Mouse (Mus musculus): Measurements from ENCODE around the gene Zfp784.
"Not testable (repeated sequence)": the region's sequence is repeated elsewhere in the genome, so short reads cannot be mapped to it uniquely, and the experiment has no call there.

The Zfp784 gene

DNA sequence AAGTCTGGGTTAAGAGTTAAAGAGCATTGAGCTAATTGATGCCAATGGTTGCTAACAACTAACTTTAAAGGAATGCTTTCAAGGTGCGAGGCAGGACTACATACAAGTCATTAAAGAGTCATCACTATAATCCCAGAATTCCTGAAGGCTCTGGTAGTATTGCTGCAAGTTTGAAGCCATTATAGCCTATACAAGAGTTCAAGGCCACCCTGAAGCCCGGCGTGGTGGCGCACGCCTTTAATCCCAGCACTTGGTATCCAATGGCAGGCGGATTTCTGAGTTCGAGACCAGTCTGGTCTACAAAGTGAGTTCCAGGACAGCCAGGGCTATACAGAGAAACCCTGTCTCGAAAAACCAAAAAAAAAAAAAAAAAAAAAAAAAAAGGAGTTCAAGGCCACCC, 18.7 kb downstream of the Zfp784 start:
- peak; percentile 41 for DNase-seq

DNA sequence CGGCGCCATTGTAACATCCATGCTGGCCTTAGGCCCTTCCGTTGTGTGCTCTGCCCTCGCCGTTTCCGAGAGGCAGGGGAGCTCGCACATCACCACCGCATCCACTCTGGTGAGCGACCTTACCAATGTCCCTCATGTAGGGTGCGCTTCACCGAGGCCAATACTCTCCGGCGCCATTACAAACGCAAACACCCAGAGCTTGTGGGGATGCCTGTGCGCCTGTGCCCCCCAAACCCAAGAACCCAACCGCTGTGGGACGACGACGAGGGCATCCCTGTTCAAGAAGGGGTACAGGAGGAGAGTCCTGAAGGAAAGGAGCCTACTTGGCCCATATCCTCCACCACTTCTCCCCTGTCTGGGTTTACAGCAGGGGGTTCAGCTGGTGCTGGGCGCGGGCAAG, 20.3 kb downstream of the Zfp784 start:
- DNase-seq: peak; percentile 57

- DNase-seq: peak; percentile 71
Measured at GRCm38 (mm10) chr7:5017352-5017751, 20.9 kb downstream of the Zfp784 start.

DNA sequence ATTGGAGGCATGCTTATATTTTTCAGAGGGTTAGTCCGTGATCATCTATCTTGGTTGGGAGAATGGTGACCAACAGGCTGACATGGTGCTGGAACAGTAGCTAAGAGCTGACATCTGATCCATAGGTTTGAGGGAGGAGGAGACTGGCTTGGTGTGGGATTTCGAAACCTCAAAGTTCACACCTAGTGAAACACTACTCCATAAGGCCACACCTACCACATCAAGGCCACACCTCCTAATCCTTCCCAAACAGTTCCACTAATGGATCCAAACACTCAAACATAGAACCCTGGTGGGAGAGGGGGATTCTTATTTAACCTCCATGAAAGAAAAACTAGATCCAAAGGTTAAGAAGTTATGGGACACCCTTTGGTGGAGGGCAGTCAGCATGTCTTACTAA, 21.3 kb downstream of the Zfp784 start:
- peak; percentile 44 for DNase-seq

DNA sequence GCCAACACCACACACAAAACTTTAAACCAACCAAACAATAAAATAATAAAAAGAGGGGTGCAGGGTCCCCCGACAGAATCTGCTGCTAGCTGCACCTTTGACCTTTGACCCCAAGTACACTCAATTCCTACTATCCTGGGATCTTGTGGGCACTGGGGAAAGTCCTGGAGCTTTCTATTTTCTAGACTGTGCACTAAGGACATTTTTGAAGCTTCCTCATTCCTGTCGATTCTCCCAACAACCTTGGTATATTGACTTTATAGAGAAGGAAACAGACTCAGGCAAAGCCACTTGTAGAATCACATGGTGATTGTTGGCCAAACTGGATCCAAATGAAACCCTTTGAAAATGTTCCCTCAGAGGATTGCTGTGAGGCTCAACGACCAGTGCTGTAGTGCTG, 22.2 kb downstream of the Zfp784 start:
- no peak for DNase-seq

DNA sequence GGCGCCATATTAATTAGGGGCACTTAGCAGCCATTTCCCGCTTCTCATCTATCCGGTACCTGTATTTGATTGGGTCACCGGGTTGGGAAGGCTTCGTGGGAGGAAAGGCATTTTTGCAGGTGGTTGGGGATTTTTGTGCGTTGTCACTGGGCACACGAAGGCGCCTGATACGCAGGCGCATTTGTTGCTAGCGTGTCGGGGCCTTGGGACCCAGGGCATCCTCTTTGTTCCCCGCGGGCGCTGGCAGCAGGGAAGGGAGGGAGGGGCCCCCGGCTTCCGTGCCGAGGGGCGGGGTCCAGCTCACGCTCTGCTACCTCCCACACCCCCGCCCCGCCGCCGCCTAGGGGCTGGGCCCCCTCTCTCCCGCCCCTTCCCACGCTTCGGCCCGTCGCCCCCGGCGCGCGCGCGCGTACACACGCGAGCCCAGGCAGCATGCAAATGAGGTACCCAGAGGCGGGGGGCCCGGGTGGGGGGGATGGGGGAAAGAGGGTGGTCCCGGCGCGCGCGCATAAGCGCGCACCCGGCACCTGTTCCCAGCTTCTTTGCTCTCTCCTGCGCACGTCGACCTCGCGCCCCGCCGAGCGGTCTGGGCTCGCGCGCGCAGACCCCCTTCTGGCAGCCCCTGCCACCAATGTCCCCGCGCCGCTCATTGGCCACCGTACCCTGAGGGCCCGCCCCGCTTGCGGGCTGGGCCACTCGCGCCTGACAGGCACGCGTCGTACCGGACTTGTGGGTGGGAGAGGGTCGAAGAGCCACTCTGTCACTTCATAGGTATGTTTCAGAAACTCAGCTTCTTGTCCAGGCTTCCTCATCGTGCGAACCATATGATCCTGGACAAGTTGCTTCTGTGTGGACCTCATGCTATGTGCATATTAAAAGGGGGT, 22.9 kb downstream of the Zfp784 start, which contains the start of gene Gm44973:
Gm44973 (plus strand) TSS at position 379 of the 884 bp plus-strand sequence.
- DNase-seq: peak; percentile 94

DNA sequence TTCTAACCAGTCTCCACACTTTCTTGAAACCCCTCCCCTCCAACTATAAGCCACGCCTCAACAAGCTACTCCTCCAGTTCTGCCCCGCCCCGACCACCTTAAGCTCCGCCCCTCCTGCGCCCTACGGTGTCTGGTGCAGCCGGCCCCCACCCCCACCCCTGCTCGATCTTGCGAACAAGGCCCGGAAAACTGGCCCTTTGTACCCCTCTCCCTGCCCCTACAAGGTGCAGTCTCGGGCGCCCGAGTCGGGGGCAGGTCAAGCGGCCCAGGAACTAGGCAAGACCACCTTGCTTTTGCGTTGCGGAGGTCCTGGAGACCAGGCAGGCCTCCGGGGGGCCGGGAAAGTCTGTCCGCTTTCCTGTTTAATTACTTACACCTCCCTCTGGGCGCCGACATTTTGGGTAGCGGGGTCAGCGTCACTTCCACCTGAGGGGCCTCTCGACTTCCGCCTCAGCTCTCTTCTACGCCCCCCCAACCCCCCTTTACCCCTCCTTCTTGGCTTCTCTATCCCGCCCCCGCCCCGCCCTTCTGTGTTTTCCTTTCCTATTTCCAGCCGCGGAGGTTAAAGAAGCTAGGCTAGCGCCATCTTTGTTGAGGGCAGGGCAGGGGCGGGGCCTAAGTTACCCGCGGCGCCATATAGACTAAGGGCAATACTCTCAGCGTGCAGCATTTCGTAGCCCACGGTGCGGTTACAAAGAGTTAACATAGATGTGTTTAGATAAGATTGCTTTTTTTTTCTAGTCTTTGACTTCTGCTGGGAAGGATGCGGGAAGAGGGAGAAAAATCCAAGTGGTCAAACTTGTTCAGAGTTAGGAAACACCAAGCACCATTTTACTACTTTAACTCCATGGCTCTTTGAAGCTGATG, 23.8 kb downstream of the Zfp784 start, which contains the start of the genes Zfp524 and Fiz1:
Zfp524 (plus strand) TSS at position 165 of the 867 bp plus-strand sequence.
Fiz1 (minus strand) TSS at position 447 of the 867 bp plus-strand sequence.
- peak; percentile 95 for DNase-seq

DNA sequence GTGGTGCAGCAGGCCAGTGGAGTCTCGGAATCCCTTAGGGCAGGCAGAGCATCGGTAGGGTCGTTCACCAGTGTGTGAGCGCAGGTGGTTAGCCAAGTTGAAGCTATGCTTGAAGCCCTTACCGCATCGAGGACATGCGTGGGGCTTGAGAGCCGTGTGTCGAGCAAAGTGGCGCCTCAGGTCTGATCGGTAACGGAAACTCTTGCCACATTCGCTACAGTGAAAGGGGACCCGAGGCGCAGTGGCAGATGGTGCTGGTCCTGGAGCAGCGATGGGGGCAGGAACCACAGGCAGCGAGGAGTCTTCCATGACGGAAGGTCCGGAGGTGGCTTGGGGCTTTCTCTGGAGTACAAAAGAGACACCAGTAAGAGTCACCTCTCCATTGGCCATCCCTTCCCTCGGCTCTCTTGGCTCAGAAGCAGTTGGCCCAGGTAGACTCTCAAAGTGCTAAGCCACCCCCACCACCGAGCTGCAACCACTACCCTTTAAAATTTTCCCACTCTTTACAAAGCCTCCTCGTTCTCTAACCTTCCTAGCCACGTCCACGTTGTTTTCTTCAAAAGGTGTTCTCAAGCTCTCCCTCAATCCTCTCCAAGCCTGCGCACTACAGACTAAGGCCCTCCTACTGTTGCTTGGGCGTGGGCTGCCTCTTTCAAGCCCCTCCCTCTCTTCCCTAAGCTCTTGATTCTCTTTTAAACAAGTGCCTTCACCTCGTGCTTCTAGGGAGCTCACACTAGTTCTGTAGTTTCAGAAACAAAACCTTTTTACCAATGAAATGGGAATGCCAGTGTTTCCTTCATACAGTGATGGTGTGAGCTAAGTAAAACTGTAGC, 25.3 kb downstream of the Zfp784 start:
- DNase-seq: peak; percentile 58

GRCm38 (mm10) chr7:5008229-5008628, 30.0 kb downstream of the Zfp784 start:
- no peak for DNase-seq

DNA sequence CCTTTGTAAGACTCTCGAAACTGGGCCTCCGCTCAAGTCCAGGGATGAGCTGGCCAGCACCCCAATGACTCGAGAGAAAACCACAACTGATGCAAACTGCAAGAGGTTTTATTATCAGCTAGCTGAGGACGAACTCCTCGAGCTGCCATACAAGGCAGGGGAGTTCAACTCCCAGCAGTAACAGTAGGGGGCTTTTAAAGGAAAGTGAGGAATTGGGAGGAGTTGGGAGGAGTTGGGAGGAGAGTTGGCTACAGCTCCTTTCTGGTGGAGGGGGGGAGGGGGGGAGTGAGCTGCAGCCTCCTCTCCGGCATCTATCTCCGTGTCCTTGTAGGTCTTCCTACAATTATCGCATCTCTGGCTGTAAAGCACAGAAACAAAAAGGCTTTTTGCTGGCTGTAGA, 35.4 kb downstream of the Zfp784 start:
- not testable (repeated sequence) for DNase-seq

GRCm38 (mm10) chr7:4999876-5000275, 38.4 kb downstream of the Zfp784 start:
- no peak for DNase-seq

- no peak for DNase-seq
Measured at GRCm38 (mm10) chr7:4996934-4997333, 41.3 kb downstream of the Zfp784 start.

- DNase-seq: peak; percentile 92
Measured at GRCm38 (mm10) chr7:4996003-4996895, 42.0 kb downstream of the Zfp784 start, which contains the start of gene Zfp579. TSS of gene Zfp579 (minus strand) at chr7:4996158.

GRCm38 (mm10) chr7:4995268-4996002, 42.8 kb downstream of the Zfp784 start:
- DNase-seq: no peak

GRCm38 (mm10) chr7:4993999-4994788, 44.1 kb downstream of the Zfp784 start:
- peak; percentile 65 for DNase-seq

DNA sequence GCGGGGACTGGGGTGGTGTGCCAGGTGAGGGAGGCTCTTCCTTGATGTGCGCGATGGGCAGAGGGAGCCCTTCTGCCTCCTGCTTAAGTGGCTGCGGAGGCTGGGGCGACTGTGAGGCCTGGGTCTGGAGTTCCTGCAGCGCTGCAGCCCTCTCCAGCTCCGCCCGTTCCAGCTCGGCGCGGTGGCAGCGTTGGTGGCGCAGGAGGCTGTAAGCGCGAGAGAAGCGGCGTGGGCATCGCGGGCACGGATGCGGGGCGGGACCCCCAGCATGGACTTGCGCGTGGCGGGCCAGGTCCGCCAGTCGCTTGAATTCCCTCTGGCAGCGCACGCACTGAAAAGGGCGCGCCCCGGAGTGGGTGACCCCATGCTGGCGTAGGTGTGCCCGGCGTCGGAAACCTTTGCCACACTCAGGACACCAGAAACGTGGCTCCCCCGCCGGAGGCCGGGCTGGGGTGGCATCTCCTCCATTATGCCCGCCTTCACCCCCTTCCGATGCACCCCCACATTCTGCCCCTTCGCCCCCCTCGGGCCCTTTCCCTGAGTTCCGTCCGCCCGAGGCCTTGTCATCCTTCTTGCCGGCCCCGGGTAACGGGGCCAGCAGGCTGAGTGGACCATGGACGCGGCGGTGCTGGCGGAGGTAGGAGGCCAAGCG, 44.8 kb downstream of the Zfp784 start:
- DNase-seq: peak; percentile 62

- DNase-seq: no peak
Measured at GRCm38 (mm10) chr7:4988250-4988649, 50.0 kb downstream of the Zfp784 start.

Data from cerebellum, adult 11-12 months (tissue).